Mouse (Mus musculus): ENCODE measurements around the gene Ildr2.

The Ildr2 gene

DNA sequence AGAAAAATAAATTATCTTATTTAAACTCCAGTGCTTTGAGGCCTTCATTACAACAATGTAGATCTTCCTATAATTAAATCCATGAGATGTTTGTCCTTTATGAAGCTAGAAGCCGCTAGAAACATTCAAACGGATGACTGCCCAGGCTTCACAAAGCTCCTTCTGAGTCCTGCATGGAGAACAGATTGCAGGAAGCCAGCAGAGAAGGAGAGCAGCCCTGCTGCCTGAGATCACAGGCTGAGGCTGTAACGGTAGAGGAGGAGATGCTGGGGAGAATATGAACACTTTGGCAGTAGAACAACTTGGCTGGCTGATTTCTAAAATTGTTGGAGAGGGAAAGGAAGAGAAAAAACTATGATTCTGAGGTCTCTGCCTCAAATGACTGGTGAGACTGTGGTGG is 76.8 kb downstream of the Ildr2 start:
- intact Hi-C loops (cut with DNase I) = no loop called here

DNA sequence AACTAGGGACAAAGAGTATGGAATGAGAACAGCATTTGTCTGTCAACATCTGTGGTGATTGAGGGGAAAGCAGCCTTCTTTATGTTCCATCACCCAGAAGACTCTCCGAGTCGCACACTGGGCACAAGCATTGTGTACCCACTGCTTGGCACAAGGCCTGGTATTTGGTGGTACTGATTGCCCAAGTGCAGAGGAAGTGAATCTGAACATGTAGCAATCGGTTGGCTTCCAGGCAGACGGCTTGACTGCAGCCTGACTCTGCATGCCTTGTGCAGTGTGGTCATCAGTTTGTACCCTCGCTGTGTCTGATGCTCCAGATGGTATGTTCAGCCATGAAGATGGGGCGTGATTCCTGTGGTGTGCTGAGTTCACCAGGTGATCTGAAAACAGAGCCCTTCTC is 85.2 kb downstream of the Ildr2 start:
- intact Hi-C loops (cut with DNase I) = no loop called here

DNA sequence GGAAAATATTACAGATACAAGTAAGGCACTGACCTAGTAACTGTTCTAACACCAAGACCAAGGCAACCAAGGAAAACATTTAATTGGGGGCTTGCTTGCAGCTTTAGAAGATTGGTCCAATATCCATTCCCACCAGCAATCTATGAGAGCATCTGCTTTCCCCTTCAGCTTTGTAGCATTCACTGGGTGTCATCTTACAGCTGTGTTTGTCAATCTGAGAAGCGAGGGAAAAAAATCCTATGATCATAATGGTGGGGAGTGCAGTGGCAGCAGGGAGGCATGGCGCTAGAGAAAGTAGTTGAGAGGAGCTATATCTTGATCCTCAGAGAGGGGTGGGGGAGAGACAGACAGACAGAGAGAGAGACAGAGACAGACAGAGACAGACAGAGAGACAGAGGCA is 88.1 kb downstream of the Ildr2 start:
- intact Hi-C loops (cut with DNase I) = no loop called here

DNA sequence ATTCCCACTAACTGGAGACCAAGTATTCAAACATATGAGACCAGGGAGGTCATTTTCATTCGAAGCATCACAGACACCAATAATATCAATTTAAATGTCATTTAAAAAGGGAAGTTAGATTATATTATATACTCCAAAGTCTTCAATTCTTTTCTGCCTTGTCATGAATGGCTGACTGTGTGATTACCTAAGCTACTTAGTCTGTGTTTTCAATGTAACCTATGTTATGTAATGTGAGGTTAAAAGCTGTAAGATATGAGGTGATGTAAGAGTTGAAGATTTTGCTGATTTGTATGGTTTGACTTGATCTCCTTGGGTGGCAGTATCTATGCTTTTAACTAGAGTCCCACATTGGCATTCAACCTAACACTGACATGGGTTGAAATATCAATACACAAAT is 88.6 kb downstream of the Ildr2 start:
- intact Hi-C loops (cut with DNase I) = no loop called here

DNA sequence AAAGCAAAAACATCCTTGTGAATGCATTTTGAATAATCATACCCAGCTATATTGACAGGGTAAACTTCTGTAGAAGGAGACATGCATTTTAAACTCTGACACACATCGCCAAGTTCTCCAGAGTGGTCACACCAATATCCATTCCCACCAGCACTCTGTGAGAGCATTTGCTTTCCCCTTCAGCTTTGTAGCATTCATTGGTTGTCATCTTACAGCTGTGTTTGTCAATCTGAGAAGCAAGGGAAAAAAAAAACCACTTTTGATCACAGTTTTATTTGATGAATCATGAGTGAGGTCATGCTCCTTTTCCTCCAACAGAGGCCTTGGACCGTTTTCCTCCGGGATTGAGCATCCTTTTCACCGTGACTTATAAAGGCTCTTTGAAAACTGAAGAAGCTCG is 89.6 kb downstream of the Ildr2 start:
- intact Hi-C loops (cut with DNase I) = no loop called here

DNA sequence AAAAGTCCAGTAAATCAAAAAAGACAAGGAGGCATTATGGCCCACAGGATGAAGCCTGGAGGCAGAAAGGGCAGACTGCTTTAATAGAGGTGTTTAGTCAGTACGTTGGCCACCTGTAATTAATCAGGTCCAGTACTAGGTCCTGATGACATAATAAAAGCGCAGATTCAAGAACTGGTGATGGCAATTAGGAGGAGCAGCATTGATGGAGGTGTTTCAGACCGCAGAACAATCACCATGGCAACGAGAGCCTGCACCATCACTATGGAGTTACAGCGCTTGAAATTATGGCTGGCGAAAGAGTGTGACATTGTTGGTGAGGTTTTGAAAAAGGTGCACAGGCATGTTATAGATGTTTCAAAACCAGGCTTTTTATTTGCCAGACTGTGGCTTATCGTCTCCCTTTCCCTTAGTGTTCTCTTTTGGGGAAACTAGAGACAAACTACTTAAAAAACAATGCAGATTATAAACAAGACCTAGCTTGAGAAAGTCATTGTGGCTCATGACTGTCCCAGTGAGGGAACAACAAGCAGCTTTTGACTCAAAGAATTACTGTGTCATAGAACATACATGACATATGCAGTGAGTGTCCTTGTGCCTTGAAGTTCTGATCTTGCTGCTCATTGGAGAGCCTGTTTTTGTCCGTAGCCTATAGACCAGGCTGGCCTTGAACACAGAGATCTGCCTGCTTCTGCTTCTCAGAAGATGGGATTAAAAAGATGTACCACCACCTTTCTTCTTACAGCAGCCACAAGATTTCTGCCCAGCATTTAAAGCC is 90.5 kb downstream of the Ildr2 start:
- intact Hi-C loops (cut with DNase I) = no loop called here

DNA sequence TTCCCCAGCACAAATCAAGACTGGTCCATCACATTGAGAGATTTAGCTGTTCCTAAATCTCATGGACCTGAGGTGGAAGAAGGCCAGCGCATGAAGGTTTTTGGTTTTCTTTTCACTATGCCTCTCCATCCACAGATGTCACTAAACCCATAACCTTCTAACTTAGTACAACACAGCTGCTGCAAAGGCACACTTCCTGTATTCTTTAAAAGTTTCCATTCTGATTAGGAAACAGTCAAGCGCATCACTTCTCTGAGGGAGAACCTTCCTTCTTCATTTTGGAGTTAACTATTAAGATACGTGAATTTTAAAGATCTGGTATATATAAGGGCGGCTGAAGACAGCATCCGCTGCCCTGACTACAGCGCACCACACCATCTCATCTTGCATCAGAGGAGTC is 91.7 kb downstream of the Ildr2 start:
- intact Hi-C loops (cut with DNase I) = no loop called here

DNA sequence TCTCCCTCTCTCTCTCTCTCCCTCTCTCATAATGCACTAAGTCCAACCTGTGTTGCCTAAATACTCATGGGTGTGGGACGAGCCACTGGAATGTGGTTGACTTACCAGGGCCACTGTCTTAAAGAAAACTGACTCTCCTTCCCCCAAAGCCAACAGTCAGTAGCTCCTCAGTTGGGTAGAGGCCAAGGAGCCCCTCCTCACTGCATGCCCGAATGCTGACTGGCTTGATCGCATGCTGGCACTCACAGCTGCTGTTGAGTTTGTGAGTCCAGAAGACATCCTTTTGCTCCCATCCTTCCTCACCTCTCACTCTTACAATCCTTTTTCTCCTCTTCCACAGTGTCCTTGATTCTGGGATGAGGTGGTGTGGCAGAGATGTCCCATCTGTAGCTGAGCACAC is 93.0 kb downstream of the Ildr2 start:
- intact Hi-C loops (cut with DNase I) = no loop called here

DNA sequence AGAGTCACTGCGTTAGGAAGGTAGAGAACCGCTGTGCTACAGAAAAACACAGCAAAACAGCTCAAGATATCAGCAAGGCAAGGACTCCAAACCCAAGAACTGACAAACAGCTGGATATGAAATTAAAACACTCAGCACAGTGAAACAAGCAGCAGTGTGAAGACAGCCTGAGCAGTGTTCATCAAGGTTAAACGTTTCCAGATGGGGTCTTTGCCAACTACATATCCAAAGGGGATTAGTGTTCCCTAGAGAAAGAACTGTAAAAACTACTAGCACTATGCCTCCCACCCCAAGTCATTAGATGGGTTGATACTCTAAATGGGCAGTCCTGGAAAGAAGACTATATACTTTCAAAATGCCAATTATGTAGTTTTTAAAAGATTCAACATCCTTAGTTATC is 95.4 kb downstream of the Ildr2 start:
- intact Hi-C loops (cut with DNase I) = no loop called here

DNA sequence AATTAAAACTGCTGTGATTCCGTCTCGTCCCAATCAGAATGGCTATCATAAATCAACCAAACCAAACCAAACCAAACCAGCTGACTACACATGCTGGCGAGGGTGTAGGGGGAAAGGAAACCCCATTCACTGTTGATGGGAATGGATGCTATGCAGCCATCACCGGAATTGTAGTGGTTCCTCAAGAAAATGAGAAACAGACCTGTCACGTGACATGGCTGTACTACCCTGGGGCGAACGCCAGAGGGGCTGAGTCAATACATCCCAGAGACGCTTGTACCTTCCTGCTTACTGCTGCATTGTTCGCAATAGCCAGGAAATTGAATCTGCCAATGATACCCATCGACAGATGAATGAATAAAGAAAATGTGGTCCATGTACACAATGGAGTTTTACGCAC is 95.8 kb downstream of the Ildr2 start:
- intact Hi-C loops (cut with DNase I) = no loop called here

DNA sequence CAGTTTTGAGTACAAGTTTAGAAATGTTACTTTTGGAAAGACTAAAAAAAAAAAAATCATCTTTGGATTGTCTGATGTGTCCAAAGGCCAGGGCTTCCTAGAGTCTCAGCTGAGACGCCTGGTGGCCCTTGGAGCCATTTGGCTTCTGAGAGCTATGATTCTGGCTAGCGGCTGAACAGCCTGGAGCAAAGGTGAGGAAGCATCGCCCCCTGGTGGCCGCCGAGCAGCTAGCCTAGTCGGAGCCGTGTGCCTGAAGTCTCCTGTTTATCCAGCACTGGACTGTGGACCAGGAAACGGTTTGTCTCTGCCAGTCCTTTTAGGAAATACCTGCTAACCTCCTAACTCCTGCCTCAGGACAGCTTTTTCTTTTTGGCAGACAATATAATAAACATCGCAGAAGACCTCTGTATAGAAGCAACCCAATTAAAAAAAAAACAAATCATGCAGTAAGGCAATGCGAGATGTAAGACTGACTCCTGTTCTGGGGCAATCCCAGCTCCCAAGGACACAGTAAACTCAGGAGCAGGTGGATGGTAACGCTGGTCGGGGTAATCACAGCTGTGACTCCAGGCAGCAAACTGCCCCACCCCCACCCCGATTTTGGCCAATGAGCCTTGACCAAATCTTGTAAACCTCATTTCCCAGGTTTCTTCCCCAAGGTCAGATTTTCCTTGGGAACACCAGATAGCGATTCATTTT is 106.4 kb downstream of the Ildr2 start:
- intact Hi-C loops (cut with DNase I) = loop anchor here (2.0 kb wide), 1 partner anchor 200 kb away; no protein-coding TSS in a partner anchor

DNA sequence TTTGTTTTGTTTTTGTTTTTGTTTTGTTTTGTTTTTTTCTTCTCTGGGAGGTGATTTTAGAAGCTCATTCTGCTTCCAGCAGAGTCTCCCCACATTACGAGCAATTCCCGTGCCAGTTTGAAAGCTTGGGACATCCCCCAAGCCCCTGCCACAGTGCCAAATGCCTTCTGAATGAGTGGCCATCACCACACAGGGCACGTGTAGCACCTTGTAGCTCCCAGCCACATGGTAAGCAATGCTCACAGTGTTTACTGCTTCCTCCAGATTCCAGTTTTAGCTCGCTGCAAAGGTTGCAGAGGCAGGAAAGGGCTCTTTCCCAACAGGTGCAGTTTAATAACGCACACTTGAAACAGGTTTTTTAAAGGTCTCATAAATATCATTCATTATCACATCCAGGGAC is 107.0 kb downstream of the Ildr2 start:
- intact Hi-C loops (cut with DNase I) = loop anchor here (2.0 kb wide), 1 partner anchor 200 kb away; no protein-coding TSS in a partner anchor

DNA sequence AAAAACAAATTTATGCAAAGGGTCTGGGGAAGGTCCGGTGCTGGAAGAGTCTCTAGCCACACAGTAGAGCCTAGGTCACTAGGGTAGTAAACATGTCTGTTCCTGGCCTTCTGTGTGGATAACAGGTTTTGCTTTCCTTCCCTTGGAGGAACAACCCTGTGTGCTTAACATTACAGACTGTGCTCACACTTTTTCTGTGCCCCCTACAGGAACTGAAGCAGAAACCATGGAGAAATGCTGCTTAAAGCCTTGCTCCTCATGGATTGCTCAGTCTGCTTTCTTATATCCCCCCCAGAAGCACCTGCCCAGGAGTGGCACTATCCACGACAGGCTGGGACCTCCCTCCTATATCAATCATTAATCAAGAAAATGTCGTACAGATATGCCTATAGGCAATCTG is 107.9 kb downstream of the Ildr2 start:
- intact Hi-C loops (cut with DNase I) = loop anchor here (2.0 kb wide), 1 partner anchor 201 kb away; no protein-coding TSS in a partner anchor

DNA sequence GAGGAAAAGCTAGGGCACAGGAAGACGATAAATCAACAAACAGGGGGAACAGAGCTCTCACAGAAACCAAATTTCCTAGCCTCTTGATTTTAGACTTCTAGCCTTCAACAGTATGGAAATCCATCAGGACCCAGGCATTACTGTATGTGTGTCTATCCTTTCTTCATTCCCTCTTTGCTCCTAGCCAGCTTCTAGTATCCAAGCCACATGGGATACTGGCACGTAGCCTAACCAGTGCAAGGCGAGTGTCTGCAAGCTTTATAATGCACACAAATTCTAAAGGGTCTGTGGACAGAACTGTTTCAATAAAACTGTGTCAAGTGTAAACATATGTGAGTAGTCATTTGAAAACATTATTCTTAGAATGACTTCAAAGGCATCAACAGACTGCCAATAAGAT is 108.7 kb downstream of the Ildr2 start:
- intact Hi-C loops (cut with DNase I) = no loop called here

DNA sequence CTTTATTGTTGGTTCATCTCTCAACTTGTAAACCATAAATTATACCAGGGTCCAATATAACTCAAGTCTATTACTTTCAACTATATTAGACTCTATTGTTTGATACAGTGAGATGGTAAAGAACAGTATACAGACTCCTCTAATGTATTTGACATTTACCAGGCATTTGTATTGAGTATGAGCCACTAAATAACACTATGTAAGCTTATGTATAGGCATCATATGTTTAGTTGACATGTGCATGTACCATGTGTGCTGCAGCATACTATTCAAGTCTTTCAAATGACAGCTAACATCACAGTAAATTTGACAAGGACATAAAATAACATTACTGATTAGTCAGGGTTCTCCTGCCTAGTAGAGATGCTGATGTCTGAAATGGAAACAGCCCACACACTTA is 109.2 kb downstream of the Ildr2 start:
- intact Hi-C loops (cut with DNase I) = no loop called here
